Mouse (Mus musculus): ENCODE data around the gene Gm20388. TPM values are rescaled to one million over a fixed set of nuclear protein-coding genes. Genes with fewer than 3 reads are reported as not detected.
A peak's percentile ranks its signal among the peaks of the same experiment; 100 is the strongest.

Gene Gm20388
- total RNA-seq, 2 experiments from 2014 or later: 18.5 to 23.8 TPM

- ATAC-seq (replicated peaks; ENCODE audit: poor library complexity, severe bottlenecking): no peak; the same call in 1 of the 2 replicates
Observed at GRCm38 (mm10) chr8:120642031-120642662, 731.5 kb downstream of the Gm20388 start.

GRCm38 (mm10) chr8:120644663-120645062, 734.0 kb downstream of the Gm20388 start:
- no peak for ATAC-seq (replicated peaks; ENCODE audit: poor library complexity, severe bottlenecking)

GRCm38 (mm10) chr8:120647532-120647931, 736.9 kb downstream of the Gm20388 start, which contains the start of gene 1190005I06Rik:
Gene 1190005I06Rik (minus strand): TSS chr8:120647632.
- ATAC-seq (replicated peaks; ENCODE audit: poor library complexity, severe bottlenecking): no peak

GRCm38 (mm10) chr8:120656322-120657052, 745.8 kb downstream of the Gm20388 start:
- ATAC-seq (replicated peaks; ENCODE audit: poor library complexity, severe bottlenecking): no peak

- no peak for ATAC-seq (replicated peaks; ENCODE audit: poor library complexity, severe bottlenecking)
Observed at GRCm38 (mm10) chr8:120657415-120657814, 746.8 kb downstream of the Gm20388 start.

GRCm38 (mm10) chr8:120664566-120664965, 753.9 kb downstream of the Gm20388 start:
- peak; percentile 31 for ATAC-seq (replicated peaks; ENCODE audit: poor library complexity, severe bottlenecking)

GRCm38 (mm10) chr8:120665726-120666455, 755.2 kb downstream of the Gm20388 start:
- no peak for ATAC-seq (replicated peaks; ENCODE audit: poor library complexity, severe bottlenecking)

- ATAC-seq (replicated peaks; ENCODE audit: poor library complexity, severe bottlenecking): no peak
Observed at GRCm38 (mm10) chr8:120666807-120667470, 756.3 kb downstream of the Gm20388 start.

GRCm38 (mm10) chr8:120667561-120668373, 757.1 kb downstream of the Gm20388 start, which contains the start of the genes Gm27021 and Cox4i1:
Gene Gm27021 (minus strand): TSS chr8:120668079.
Gene Cox4i1 (plus strand): TSS chr8:120668222.
- ATAC-seq (replicated peaks; ENCODE audit: poor library complexity, severe bottlenecking): peak; percentile 77

- peak; percentile 5; the same call in 1 of the 2 replicates for ATAC-seq (replicated peaks; ENCODE audit: poor library complexity, severe bottlenecking)
Observed at GRCm38 (mm10) chr8:120668374-120668905, 757.8 kb downstream of the Gm20388 start, which contains the start of gene Emc8. Gene Emc8 (minus strand): TSS chr8:120668573.

GRCm38 (mm10) chr8:120671775-120672174, 761.1 kb downstream of the Gm20388 start:
- ATAC-seq (replicated peaks; ENCODE audit: poor library complexity, severe bottlenecking): no peak

GRCm38 (mm10) chr8:120672626-120673229, 762.1 kb downstream of the Gm20388 start:
- ATAC-seq (replicated peaks; ENCODE audit: poor library complexity, severe bottlenecking): no peak

- no peak for ATAC-seq (replicated peaks; ENCODE audit: poor library complexity, severe bottlenecking)
Observed at GRCm38 (mm10) chr8:120673298-120673697, 762.7 kb downstream of the Gm20388 start.

GRCm38 (mm10) chr8:120675718-120676117, 765.1 kb downstream of the Gm20388 start:
- ATAC-seq (replicated peaks; ENCODE audit: poor library complexity, severe bottlenecking): no peak

GRCm38 (mm10) chr8:120678447-120678846, 767.8 kb downstream of the Gm20388 start:
- ATAC-seq (replicated peaks; ENCODE audit: poor library complexity, severe bottlenecking): peak; percentile 64

- no peak for ATAC-seq (replicated peaks; ENCODE audit: poor library complexity, severe bottlenecking)
Observed at GRCm38 (mm10) chr8:120679629-120680387, 769.2 kb downstream of the Gm20388 start.

GRCm38 (mm10) chr8:120680405-120680804, 769.8 kb downstream of the Gm20388 start:
- peak; percentile 44; the same call in 1 of the 2 replicates for ATAC-seq (replicated peaks; ENCODE audit: poor library complexity, severe bottlenecking)

- peak; percentile 8; the same call in 1 of the 2 replicates for ATAC-seq (replicated peaks; ENCODE audit: poor library complexity, severe bottlenecking)
Observed at GRCm38 (mm10) chr8:120681113-120681512, 770.5 kb downstream of the Gm20388 start.
